Mouse (Mus musculus): ENCODE data around the gene Ache. TPM values are rescaled to one million over a fixed set of nuclear protein-coding genes. Genes with fewer than 3 reads are reported as not detected.
A peak's percentile ranks its signal among the peaks of the same experiment; 100 is the strongest.

Gene Ache
- polyA plus RNA-seq, 1 experiment from 2014 or later: 19.0 TPM

GRCm38 (mm10) chr5:137337190-137337589, 49.9 kb downstream of the Ache start:
- H3K27me3 ChIP-seq: no peaks in the 10 kb centered on the region

GRCm38 (mm10) chr5:137338256-137338655, 50.9 kb downstream of the Ache start:
- Histone ChIP-seq H3K27ac (replicated peaks) (peak overlapping the region; percentile 89), H3K9ac (peak overlapping the region; percentile 51), H3K27me3 (no peaks in the 10 kb centered on the region), H3K4me1 (peaks cover 13% of the 10 kb centered on the region), H3K9me3 (replicated peaks) (no peaks in the 10 kb centered on the region), H3K36me3 (no peaks in the 10 kb centered on the region), H3K4me3 (replicated peaks) (peak overlapping the region; percentile 45), H3K4me2 (replicated peaks) (peak overlapping the region; percentile 76)
- under 1% methylated on average over 19 of the region's 19 CpGs for WGBS
- ATAC-seq (ENCODE audit: insufficient number of reproducible peaks, low FRiP score, low TSS enrichment, low read depth): peak; percentile 82

More at GRCm38 (mm10) chr5:137337190-137337589, 49.9 kb downstream of the Ache start:
- no peak for ATAC-seq (ENCODE audit: insufficient number of reproducible peaks, low FRiP score, low TSS enrichment, low read depth)
- no peak overlapping the region for H3K4me2 ChIP-seq (replicated peaks)
- H3K4me3 ChIP-seq (replicated peaks): no peak overlapping the region
- H3K9ac ChIP-seq: no peak overlapping the region
- H3K9me3 ChIP-seq (replicated peaks): no peaks in the 10 kb centered on the region
- no peaks in the 10 kb centered on the region for H3K36me3 ChIP-seq
- 0 out of 2 replicates have a peak overlapping the region, but pooled peaks have one; percentile 89 for H3K27ac ChIP-seq (replicated peaks)
- H3K4me1 ChIP-seq: peaks cover 19% of the 10 kb centered on the region
- WGBS: 32% methylated on average over 8 of the region's 8 CpGs

GRCm38 (mm10) chr5:137338663-137339289, 51.5 kb downstream of the Ache start:
- Histone ChIP-seq H3K9me3 (replicated peaks) (no peaks in the 10 kb centered on the region), H3K27me3 (no peaks in the 10 kb centered on the region), H3K4me3 (replicated peaks) (peak overlapping the region; percentile 45), H3K36me3 (no peaks in the 10 kb centered on the region), H3K4me2 (replicated peaks) (peak overlapping the region; percentile 76), H3K27ac (replicated peaks) (peak overlapping the region; percentile 89), H3K9ac (peak overlapping the region; percentile 51), H3K4me1 (peaks cover 13% of the 10 kb centered on the region)
- 1% methylated on average over 11 of the region's 11 CpGs for WGBS
- peak; percentile 25 for ATAC-seq (ENCODE audit: insufficient number of reproducible peaks, low FRiP score, low TSS enrichment, low read depth)

GRCm38 (mm10) chr5:137339290-137339979, 52.1 kb downstream of the Ache start:
- peak overlapping the region; percentile 76 for H3K4me2 ChIP-seq (replicated peaks)
- peak overlapping the region; percentile 89 for H3K27ac ChIP-seq (replicated peaks)
- H3K36me3 ChIP-seq: no peaks in the 10 kb centered on the region
- peak overlapping the region; percentile 45 for H3K4me3 ChIP-seq (replicated peaks)
- no peaks in the 10 kb centered on the region for H3K9me3 ChIP-seq (replicated peaks)
- H3K9ac ChIP-seq: peak overlapping the region; percentile 51
- H3K27me3 ChIP-seq: no peaks in the 10 kb centered on the region
- WGBS: 11% methylated on average over 22 of the region's 22 CpGs
- H3K4me1 ChIP-seq: peaks cover 13% of the 10 kb centered on the region
- peak; percentile 63 for ATAC-seq (ENCODE audit: insufficient number of reproducible peaks, low FRiP score, low TSS enrichment, low read depth)

GRCm38 (mm10) chr5:137340222-137340621, 52.9 kb downstream of the Ache start:
- H3K27ac ChIP-seq (replicated peaks): peak overlapping the region; percentile 89
- no peak overlapping the region for H3K4me3 ChIP-seq (replicated peaks)
- H3K9ac ChIP-seq: no peak overlapping the region
- no peak for ATAC-seq (ENCODE audit: insufficient number of reproducible peaks, low FRiP score, low TSS enrichment, low read depth)
- 78% methylated on average over 6 of the region's 6 CpGs for WGBS
- peaks cover 13% of the 10 kb centered on the region for H3K4me1 ChIP-seq
- H3K27me3 ChIP-seq: no peaks in the 10 kb centered on the region
- no peak overlapping the region for H3K4me2 ChIP-seq (replicated peaks)
- H3K9me3 ChIP-seq (replicated peaks): no peaks in the 10 kb centered on the region
- H3K36me3 ChIP-seq: no peaks in the 10 kb centered on the region

- H3K36me3 ChIP-seq: no peaks in the 10 kb centered on the region
- H3K9me3 ChIP-seq (replicated peaks): no peaks in the 10 kb centered on the region
- H3K4me1 ChIP-seq: peaks cover 16% of the 10 kb centered on the region
- WGBS: 60% methylated on average over 7 of the region's 7 CpGs
- H3K4me2 ChIP-seq (replicated peaks): no peak overlapping the region
- no peaks in the 10 kb centered on the region for H3K27me3 ChIP-seq
- no peak overlapping the region for H3K27ac ChIP-seq (replicated peaks)
- H3K4me3 ChIP-seq (replicated peaks): no peak overlapping the region
- ATAC-seq (ENCODE audit: insufficient number of reproducible peaks, low FRiP score, low TSS enrichment, low read depth): no peak
- no peak overlapping the region for H3K9ac ChIP-seq
Measured at GRCm38 (mm10) chr5:137342407-137343012, 55.2 kb downstream of the Ache start.

- H3K9ac ChIP-seq: no peak overlapping the region
- no peak overlapping the region for H3K4me3 ChIP-seq (replicated peaks)
- 91% methylated on average over 5 of the region's 5 CpGs for WGBS
- H3K27ac ChIP-seq (replicated peaks): no peak overlapping the region
- no peaks in the 10 kb centered on the region for H3K27me3 ChIP-seq
- no peak for ATAC-seq (ENCODE audit: insufficient number of reproducible peaks, low FRiP score, low TSS enrichment, low read depth)
- H3K4me1 ChIP-seq: peaks cover 18% of the 10 kb centered on the region
- no peak overlapping the region for H3K4me2 ChIP-seq (replicated peaks)
- no peaks in the 10 kb centered on the region for H3K9me3 ChIP-seq (replicated peaks)
- H3K36me3 ChIP-seq: no peaks in the 10 kb centered on the region
Measured at GRCm38 (mm10) chr5:137343412-137343811, 56.1 kb downstream of the Ache start.

- Histone ChIP-seq H3K9me3 (replicated peaks) (no peaks in the 10 kb centered on the region), H3K27me3 (no peaks in the 10 kb centered on the region), H3K4me2 (replicated peaks) (no peak overlapping the region), H3K27ac (replicated peaks) (no peak overlapping the region), H3K4me3 (replicated peaks) (no peak overlapping the region), H3K9ac (no peak overlapping the region), H3K4me1 (peaks cover 23% of the 10 kb centered on the region), H3K36me3 (no peaks in the 10 kb centered on the region)
- no peak for ATAC-seq (ENCODE audit: insufficient number of reproducible peaks, low FRiP score, low TSS enrichment, low read depth)
Measured at GRCm38 (mm10) chr5:137343869-137344268, 56.5 kb downstream of the Ache start.

Small RNA genes lying within 50 kb of the gene (microRNA-seq; reads per million reads assigned to microRNA genes)
- not detected for gene Mir7036 (ENCODE audit: borderline number of aligned reads)
- gene Mir8116 (ENCODE audit: borderline number of aligned reads): not detected

Other genes starting within 250 kb of the Ache start
- gene Ap1s1, start 241.4 kb upstream of the Ache start, polyA plus RNA-seq (2015; fragmentation: Nextera tagmentation; extraction: Ambion mirVana): 165 and 166 TPM in 2 replicates
- 0.38 and 0.51 TPM in 2 replicates for gene Serpine1, start 215.3 kb upstream of the Ache start, polyA plus RNA-seq (2015; fragmentation: Nextera tagmentation; extraction: Ambion mirVana)
- gene Trim56, start 171.3 kb upstream of the Ache start, polyA plus RNA-seq (2015; fragmentation: Nextera tagmentation; extraction: Ambion mirVana): 7.8 and 8.5 TPM in 2 replicates
- 0.09 TPM in 1 of 2 replicates, not detected in the other for gene Muc3, start 138.2 kb upstream of the Ache start, polyA plus RNA-seq (2015; fragmentation: Nextera tagmentation; extraction: Ambion mirVana)
- 0.17 and 0.28 TPM in 2 replicates for gene Muc3a, start 75.1 kb upstream of the Ache start, polyA plus RNA-seq (2015; fragmentation: Nextera tagmentation; extraction: Ambion mirVana)
- gene Ufsp1, start 7.1 kb downstream of the Ache start, polyA plus RNA-seq (2015; fragmentation: Nextera tagmentation; extraction: Ambion mirVana): 10.9 and 11.0 TPM in 2 replicates
- gene Srrt, start 20.2 kb downstream of the Ache start, polyA plus RNA-seq (2015; fragmentation: Nextera tagmentation; extraction: Ambion mirVana): 124 TPM in 2 replicates
- gene Trip6, start 26.9 kb downstream of the Ache start, polyA plus RNA-seq (2015; fragmentation: Nextera tagmentation; extraction: Ambion mirVana): 112 and 117 TPM in 2 replicates
- gene Slc12a9, start 46.1 kb downstream of the Ache start, polyA plus RNA-seq (2015; fragmentation: Nextera tagmentation; extraction: Ambion mirVana): 14.8 and 16.3 TPM in 2 replicates
- gene Ephb4, start 62.6 kb downstream of the Ache start, polyA plus RNA-seq (2015; fragmentation: Nextera tagmentation; extraction: Ambion mirVana): 60.2 and 66.1 TPM in 2 replicates
- 0.21 and 0.23 TPM in 2 replicates for gene Zan, start 189.5 kb downstream of the Ache start, polyA plus RNA-seq (2015; fragmentation: Nextera tagmentation; extraction: Ambion mirVana)
- gene Pop7, start 215.0 kb downstream of the Ache start, polyA plus RNA-seq (2015; fragmentation: Nextera tagmentation; extraction: Ambion mirVana): 45.1 and 45.9 TPM in 2 replicates
- gene Gigyf1, start 231.0 kb downstream of the Ache start, polyA plus RNA-seq (2015; fragmentation: Nextera tagmentation; extraction: Ambion mirVana): 12.7 and 15.5 TPM in 2 replicates
- gene Epo, start 245.7 kb downstream of the Ache start, polyA plus RNA-seq (2015; fragmentation: Nextera tagmentation; extraction: Ambion mirVana): not detected in 2 replicates
- 442 and 451 TPM in 2 replicates for gene Gnb2, start 246.0 kb downstream of the Ache start, polyA plus RNA-seq (2015; fragmentation: Nextera tagmentation; extraction: Ambion mirVana)

Data from embryonic facial prominence, embryonic 15.5 days (tissue).